Mouse (Mus musculus) right cerebral cortex, postnatal 25 days (tissue): ENCODE data around the gene Gm9945.
A peak's percentile ranks its signal among the peaks of the same experiment; 100 is the strongest.

Experiments used
- DNase-seq: peaks from one replicate; pipeline ENCODE4 v3.0.0; 2022

Gm9945 gene

GRCm38 (mm10) chr11:53496946-53497345 lies 17.0 kb downstream of the Gm9945 start:
- DNase-seq, result peak; percentile 65

GRCm38 (mm10) chr11:53500569-53500968 lies 20.6 kb downstream of the Gm9945 start:
- DNase-seq, result no peak

- DNase-seq, result no peak
Measured at GRCm38 (mm10) chr11:53502039-53502765, 22.2 kb downstream of the Gm9945 start.

- DNase-seq, result no peak
Measured at GRCm38 (mm10) chr11:53503738-53504137, 23.8 kb downstream of the Gm9945 start.

GRCm38 (mm10) chr11:53504376-53504775 lies 24.4 kb downstream of the Gm9945 start:
- no peak for DNase-seq

GRCm38 (mm10) chr11:53505026-53505663 lies 25.2 kb downstream of the Gm9945 start:
- no peak for DNase-seq

GRCm38 (mm10) chr11:53507098-53507805 lies 27.3 kb downstream of the Gm9945 start:
- DNase-seq, result no peak

GRCm38 (mm10) chr11:53508152-53508551 lies 28.2 kb downstream of the Gm9945 start:
- no peak for DNase-seq

GRCm38 (mm10) chr11:53508591-53508990 lies 28.6 kb downstream of the Gm9945 start:
- DNase-seq, result no peak

GRCm38 (mm10) chr11:53510351-53510750 lies 30.4 kb downstream of the Gm9945 start:
- DNase-seq, result no peak

GRCm38 (mm10) chr11:53516775-53517627 lies 37.0 kb downstream of the Gm9945 start:
- no peak for DNase-seq

- no peak for DNase-seq
Measured at GRCm38 (mm10) chr11:53518759-53519158, 38.8 kb downstream of the Gm9945 start.

- peak; percentile 81 for DNase-seq
Measured at GRCm38 (mm10) chr11:53519207-53520121, 39.5 kb downstream of the Gm9945 start, which contains the start of gene Sept8. Gene Sept8, plus strand, starts transcription at chr11:53519257.

- DNase-seq, result peak; percentile 81
Measured at GRCm38 (mm10) chr11:53520122-53520978, 40.4 kb downstream of the Gm9945 start.

- DNase-seq, result no peak
Measured at GRCm38 (mm10) chr11:53521120-53521820, 41.3 kb downstream of the Gm9945 start.

GRCm38 (mm10) chr11:53521821-53522131 lies 41.8 kb downstream of the Gm9945 start:
- DNase-seq, result no peak

GRCm38 (mm10) chr11:53522362-53522761 lies 42.4 kb downstream of the Gm9945 start:
- DNase-seq, result no peak

GRCm38 (mm10) chr11:53522930-53523329 lies 43.0 kb downstream of the Gm9945 start:
- peak; percentile 75 for DNase-seq

GRCm38 (mm10) chr11:53523545-53524405 lies 43.8 kb downstream of the Gm9945 start:
- DNase-seq, result no peak
